Mouse (Mus musculus) liver, embryonic 14.5 days (tissue): ENCODE data around the gene Sept1. TPM values are rescaled to one million over a fixed set of nuclear protein-coding genes. Genes with fewer than 3 reads are reported as not detected.

Experiments used
- ATAC-seq: fragments of 200-750 bp; cut with Nextera tagmentation; 2 replicates; pipeline ENCODE4 v1.8.0; 2017; ENCODE audit warnings: moderate number of reproducible peaks, mild to moderate bottlenecking, moderate library complexity; ENCODE audit not compliant: insufficient read depth
- DNase-seq, 3 experiments: peaks; one replicate each; pipeline ENCODE4 v3.0.0-alpha.2; 2012 to 2013; ENCODE audit warnings: low read depth in 3 of 3, low spot score in 3 of 3
- H3K27ac ChIP-seq: fragments of 300-500 bp; sonication (generic); 2 replicates; pipeline ENCODE4 v1.5.1; 2014; ENCODE audit warnings: moderate library complexity, mild to moderate bottlenecking, control low read depth, inconsistent platforms
- H3K27me3 ChIP-seq: fragments of 300-500 bp; sonication (generic); 2 replicates; pipeline ENCODE4 v1.6.1; 2014; ENCODE audit warnings: mild to moderate bottlenecking, low read length, moderate library complexity; ENCODE audit not compliant: control insufficient read depth, insufficient read depth
- H3K36me3 ChIP-seq: fragments of 300-500 bp; sonication (generic); replicated peaks from 2 replicates; pipeline ENCODE4 v1.6.1; 2014; ENCODE audit warnings: low read depth; ENCODE audit not compliant: control insufficient read depth, insufficient read depth
- H3K4me1 ChIP-seq, 2 experiments: fragments of 200-500 bp in 1 of 2; fragments of 300-500 bp in 1 of 2; sonication (generic) in 1 of 2; replicated peaks; 2 replicates each; pipeline ENCODE4 v1.6.1; 2012 to 2014; ENCODE audit warnings: antibody characterized with exemption in 1 of 2, inconsistent platforms in 1 of 2, low read length in 1 of 2; ENCODE audit not compliant: control insufficient read depth in 2 of 2, insufficient read depth in 2 of 2
- H3K4me2 ChIP-seq: fragments of 300-500 bp; sonication (generic); 2 replicates; pipeline ENCODE4 v1.6.1; 2014; ENCODE audit warnings: low read depth, mild to moderate bottlenecking, control low read depth, moderate library complexity
- H3K4me3 ChIP-seq, 2 experiments: fragments of 200-500 bp in 1 of 2; fragments of 300-500 bp in 1 of 2; sonication (generic) in 1 of 2; 2 replicates each; pipeline ENCODE4 v1.5.1; 2012 to 2014; ENCODE audit warnings: low read depth in 2 of 2, low read length in 2 of 2, mild to moderate bottlenecking in 2 of 2, control low read depth in 1 of 2, inconsistent platforms in 1 of 2, moderate library complexity in 1 of 2; ENCODE audit not compliant: insufficient read depth in 1 of 2
- H3K9ac ChIP-seq: fragments of 300-500 bp; sonication (generic); replicated peaks from 2 replicates; pipeline ENCODE4 v1.6.1; 2014; ENCODE audit warnings: mild to moderate bottlenecking, control low read depth, moderate library complexity
- H3K9me3 ChIP-seq: fragments of 300-500 bp; sonication (generic); 2 replicates; pipeline ENCODE4 v1.6.1; 2016; ENCODE audit warnings: low read length, mixed read lengths; ENCODE audit not compliant: control insufficient read depth
- CTCF ChIP-seq: IDR thresholded peaks from 2 replicates; pipeline ENCODE4 v1.5.1; 2016; ENCODE audit warnings: antibody characterized with exemption, low read depth, control low read depth
- EP300 ChIP-seq: IDR thresholded peaks from 2 replicates; pipeline ENCODE4 v1.6.1; 2016; ENCODE audit warnings: antibody characterized with exemption, low read depth
- WGBS: fragments of 180-500 bp; shearing (Covaris S2); extraction: QIAGEN DNeasy Blood & Tissue Kit; methylation state at CpG from one replicate; pipeline ENCODE4 v1.1.7; 2014; ENCODE audit not compliant: insufficient replicate concordance; 5-methylcytosine and 5-hydroxymethylcytosine counted together
- polyA plus RNA-seq, 2 experiments: library from polyadenylated mRNA; depleted of rRNA in 1 of 2; stranded (reverse) in 1 of 2; unstranded in 1 of 2; fragments of >200 nt; fragmentation: Nextera tagmentation in 1 of 2; extraction: Ambion mirVana in 1 of 2; gene quantifications; 2 replicates each; pipeline versions ENCODE4 v1.2.1 to v1.2.3; 2012 to 2014

Gene Sept1
- polyA plus RNA-seq, 2 experiments: 7.0 to 16.1 TPM

GRCm38 (mm10) chr7:127176937-127177336 lies 56.0 kb downstream of the Sept1 start:
- H3K27me3 ChIP-seq: no peaks in the 10 kb centered on the region
- TF ChIP-seq CTCF: no peak
- TF ChIP-seq EP300: no peak
- H3K9me3 ChIP-seq: no peaks in the 10 kb centered on the region
- no peak overlapping the region for H3K4me2 ChIP-seq
- no peak for DNase-seq
- H3K4me1 ChIP-seq: peaks cover 4 to 14% of the 10 kb centered on the region in 2 experiments
- no peak for ATAC-seq
- no peak overlapping the region for H3K4me3 ChIP-seq
- no peak overlapping the region for H3K27ac ChIP-seq
- no peaks in the 10 kb centered on the region for H3K36me3 ChIP-seq
- 57% methylated on average over 4 of the region's 4 CpGs for WGBS
- H3K9ac ChIP-seq: no peak overlapping the region

- Histone ChIP-seq H3K9ac (no peak overlapping the region), H3K4me3 (no peak overlapping the region), H3K4me1 (peaks cover 0 to 3% of the 10 kb centered on the region in 2 experiments; a peak in 2 of 4 replicates), H3K36me3 (no peaks in the 10 kb centered on the region), H3K4me2 (no peak overlapping the region), H3K27me3 (no peaks in the 10 kb centered on the region), H3K27ac (no peak overlapping the region), H3K9me3 (no peaks in the 10 kb centered on the region)
- no peak for ATAC-seq
- no peak for TF ChIP-seq EP300
- no peak for TF ChIP-seq CTCF
- no peak for DNase-seq
- 65% methylated on average over 5 of the region's 5 CpGs for whole genome bisulfite sequencing
Measured at GRCm38 (mm10) chr7:127166501-127166900, 66.4 kb downstream of the Sept1 start.

- no peak for DNase-seq
- WGBS: 58% methylated on average over 12 of the region's 12 CpGs
- H3K36me3 ChIP-seq: no peaks in the 10 kb centered on the region
Measured at GRCm38 (mm10) chr7:127165607-127166493, 67.1 kb downstream of the Sept1 start.

More at GRCm38 (mm10) chr7:127165607-127166493, 67.1 kb downstream of the Sept1 start:
- ATAC-seq: no peak
- no peak overlapping the region for H3K9ac ChIP-seq
- peaks cover 0 to 3% of the 10 kb centered on the region in 2 experiments; a peak in 2 of 4 replicates for H3K4me1 ChIP-seq
- TF ChIP-seq EP300: no peak
- no peak for TF ChIP-seq CTCF
- no peaks in the 10 kb centered on the region for H3K27me3 ChIP-seq
- no peaks in the 10 kb centered on the region for H3K9me3 ChIP-seq
- H3K4me3 ChIP-seq: no peak overlapping the region
- no peak overlapping the region for H3K27ac ChIP-seq
- no peak overlapping the region for H3K4me2 ChIP-seq

Other genes starting within 250 kb of the Sept1 start
- gene Mvp, start 218.5 kb downstream of the Sept1 start, polyA plus RNA-seq (2012; rRNA removed): 3.8 and 4.5 TPM in 2 replicates
- 5.5 and 5.6 TPM in 2 replicates for gene Mvp, start 218.5 kb downstream of the Sept1 start, polyA plus RNA-seq (2014; fragmentation: Nextera tagmentation; extraction: Ambion mirVana)
- 0.10 and 0.30 TPM in 2 replicates for gene Pagr1b, start 216.6 kb downstream of the Sept1 start, polyA plus RNA-seq (2012; rRNA removed)
- not detected in 2 replicates for gene Pagr1b, start 216.6 kb downstream of the Sept1 start, polyA plus RNA-seq (2014; fragmentation: Nextera tagmentation; extraction: Ambion mirVana)
- 8.0 and 15.2 TPM in 2 replicates for gene Pagr1a, start 215.8 kb downstream of the Sept1 start, polyA plus RNA-seq (2012; rRNA removed)
- 27.3 and 32.2 TPM in 2 replicates for gene Pagr1a, start 215.8 kb downstream of the Sept1 start, polyA plus RNA-seq (2014; fragmentation: Nextera tagmentation; extraction: Ambion mirVana)
- 7.5 and 15.7 TPM in 2 replicates for gene Gm42742, start 212.0 kb downstream of the Sept1 start, polyA plus RNA-seq (2012; rRNA removed)
- gene Gm42742, start 212.0 kb downstream of the Sept1 start, polyA plus RNA-seq (2014; fragmentation: Nextera tagmentation; extraction: Ambion mirVana): 1.2 and 8.3 TPM in 2 replicates
- 0.08 and 0.55 TPM in 2 replicates for gene Prrt2, start 211.9 kb downstream of the Sept1 start, polyA plus RNA-seq (2012; rRNA removed)
- gene Prrt2, start 211.9 kb downstream of the Sept1 start, polyA plus RNA-seq (2014; fragmentation: Nextera tagmentation; extraction: Ambion mirVana): 0.40 and 0.41 TPM in 2 replicates
- gene Maz, start 206.1 kb downstream of the Sept1 start, polyA plus RNA-seq (2012; rRNA removed): 91.4 and 97.5 TPM in 2 replicates
- gene Maz, start 206.1 kb downstream of the Sept1 start, polyA plus RNA-seq (2014; fragmentation: Nextera tagmentation; extraction: Ambion mirVana): 27.3 and 37.4 TPM in 2 replicates
- gene Kif22, start 190.7 kb downstream of the Sept1 start, polyA plus RNA-seq (2012; rRNA removed): 43.8 and 60.1 TPM in 2 replicates
- gene Kif22, start 190.7 kb downstream of the Sept1 start, polyA plus RNA-seq (2014; fragmentation: Nextera tagmentation; extraction: Ambion mirVana): 101 and 112 TPM in 2 replicates
- 0.08 and 0.11 TPM in 2 replicates for gene Zg16, start 145.8 kb downstream of the Sept1 start, polyA plus RNA-seq (2012; rRNA removed)
- not detected in 2 replicates for gene Zg16, start 145.8 kb downstream of the Sept1 start, polyA plus RNA-seq (2014; fragmentation: Nextera tagmentation; extraction: Ambion mirVana)
- gene AI467606, start 141.8 kb downstream of the Sept1 start, polyA plus RNA-seq (2012; rRNA removed): 5.3 and 6.4 TPM in 2 replicates
- 7.6 and 8.5 TPM in 2 replicates for gene AI467606, start 141.8 kb downstream of the Sept1 start, polyA plus RNA-seq (2014; fragmentation: Nextera tagmentation; extraction: Ambion mirVana)
- gene Qprt, start 110.9 kb downstream of the Sept1 start, polyA plus RNA-seq (2012; rRNA removed): 35.6 and 35.9 TPM in 2 replicates
- gene Qprt, start 110.9 kb downstream of the Sept1 start, polyA plus RNA-seq (2014; fragmentation: Nextera tagmentation; extraction: Ambion mirVana): 48.6 and 49.2 TPM in 2 replicates
- 8.0 and 10.8 TPM in 2 replicates for gene Spn, start 95.3 kb downstream of the Sept1 start, polyA plus RNA-seq (2012; rRNA removed)
- 7.9 and 8.0 TPM in 2 replicates for gene Spn, start 95.3 kb downstream of the Sept1 start, polyA plus RNA-seq (2014; fragmentation: Nextera tagmentation; extraction: Ambion mirVana)
- gene Cd2bp2, start 37.1 kb downstream of the Sept1 start, polyA plus RNA-seq (2012; rRNA removed): 17.6 and 27.6 TPM in 2 replicates
- 17.4 and 18.4 TPM in 2 replicates for gene Cd2bp2, start 37.1 kb downstream of the Sept1 start, polyA plus RNA-seq (2014; fragmentation: Nextera tagmentation; extraction: Ambion mirVana)
- gene Tbc1d10b, start 24.7 kb downstream of the Sept1 start, polyA plus RNA-seq (2012; rRNA removed): 12.8 and 15.5 TPM in 2 replicates
- gene Tbc1d10b, start 24.7 kb downstream of the Sept1 start, polyA plus RNA-seq (2014; fragmentation: Nextera tagmentation; extraction: Ambion mirVana): 10.9 and 13.2 TPM in 2 replicates
- 10.6 and 15.6 TPM in 2 replicates for gene Mylpf, start 24.2 kb downstream of the Sept1 start, polyA plus RNA-seq (2012; rRNA removed)
- 31.0 and 31.1 TPM in 2 replicates for gene Mylpf, start 24.2 kb downstream of the Sept1 start, polyA plus RNA-seq (2014; fragmentation: Nextera tagmentation; extraction: Ambion mirVana)
- gene Zfp553, start 69 bp downstream of the Sept1 start, polyA plus RNA-seq (2012; rRNA removed): 3.3 and 3.4 TPM in 2 replicates
- gene Zfp553, start 69 bp downstream of the Sept1 start, polyA plus RNA-seq (2014; fragmentation: Nextera tagmentation; extraction: Ambion mirVana): 2.4 and 2.8 TPM in 2 replicates
- 19.6 and 21.6 TPM in 2 replicates for gene Zfp771, start 11.1 kb upstream of the Sept1 start, polyA plus RNA-seq (2012; rRNA removed)
- 11.0 TPM in 2 replicates for gene Zfp771, start 11.1 kb upstream of the Sept1 start, polyA plus RNA-seq (2014; fragmentation: Nextera tagmentation; extraction: Ambion mirVana)
- gene Dctpp1, start 27.6 kb upstream of the Sept1 start, polyA plus RNA-seq (2012; rRNA removed): 62.2 and 82.9 TPM in 2 replicates
- 104 and 117 TPM in 2 replicates for gene Dctpp1, start 27.6 kb upstream of the Sept1 start, polyA plus RNA-seq (2014; fragmentation: Nextera tagmentation; extraction: Ambion mirVana)
- 35.0 and 44.9 TPM in 2 replicates for gene Sephs2, start 40.9 kb upstream of the Sept1 start, polyA plus RNA-seq (2012; rRNA removed)
- 143 and 155 TPM in 2 replicates for gene Sephs2, start 40.9 kb upstream of the Sept1 start, polyA plus RNA-seq (2014; fragmentation: Nextera tagmentation; extraction: Ambion mirVana)
- gene Itgal, start 63.1 kb upstream of the Sept1 start, polyA plus RNA-seq (2012; rRNA removed): 6.4 and 6.7 TPM in 2 replicates
- 4.0 and 4.8 TPM in 2 replicates for gene Itgal, start 63.1 kb upstream of the Sept1 start, polyA plus RNA-seq (2014; fragmentation: Nextera tagmentation; extraction: Ambion mirVana)
- 4.4 and 5.0 TPM in 2 replicates for gene Zfp768, start 112.5 kb upstream of the Sept1 start, polyA plus RNA-seq (2012; rRNA removed)
- 0.52 and 0.75 TPM in 2 replicates for gene Zfp768, start 112.5 kb upstream of the Sept1 start, polyA plus RNA-seq (2014; fragmentation: Nextera tagmentation; extraction: Ambion mirVana)
- 1.2 and 1.9 TPM in 2 replicates for gene Zfp747, start 142.9 kb upstream of the Sept1 start, polyA plus RNA-seq (2012; rRNA removed)
- gene Zfp747, start 142.9 kb upstream of the Sept1 start, polyA plus RNA-seq (2014; fragmentation: Nextera tagmentation; extraction: Ambion mirVana): 1.2 and 1.8 TPM in 2 replicates
- 0.69 and 0.71 TPM in 2 replicates for gene 9130019O22Rik, start 154.0 kb upstream of the Sept1 start, polyA plus RNA-seq (2012; rRNA removed)
- 1.0 and 1.2 TPM in 2 replicates for gene 9130019O22Rik, start 154.0 kb upstream of the Sept1 start, polyA plus RNA-seq (2014; fragmentation: Nextera tagmentation; extraction: Ambion mirVana)
- 1.2 and 1.3 TPM in 2 replicates for gene E430018J23Rik, start 160.5 kb upstream of the Sept1 start, polyA plus RNA-seq (2012; rRNA removed)
- 1.0 and 1.3 TPM in 2 replicates for gene E430018J23Rik, start 160.5 kb upstream of the Sept1 start, polyA plus RNA-seq (2014; fragmentation: Nextera tagmentation; extraction: Ambion mirVana)
- 0.94 and 1.3 TPM in 2 replicates for gene Zfp764, start 173.7 kb upstream of the Sept1 start, polyA plus RNA-seq (2012; rRNA removed)
- 1.1 and 1.5 TPM in 2 replicates for gene Zfp764, start 173.7 kb upstream of the Sept1 start, polyA plus RNA-seq (2014; fragmentation: Nextera tagmentation; extraction: Ambion mirVana)
- gene Zfp688, start 188.9 kb upstream of the Sept1 start, polyA plus RNA-seq (2012; rRNA removed): 5.6 and 6.5 TPM in 2 replicates
- gene Zfp688, start 188.9 kb upstream of the Sept1 start, polyA plus RNA-seq (2014; fragmentation: Nextera tagmentation; extraction: Ambion mirVana): 8.8 and 8.9 TPM in 2 replicates
- gene Zfp689, start 216.0 kb upstream of the Sept1 start, polyA plus RNA-seq (2012; rRNA removed): 1.8 and 2.1 TPM in 2 replicates
- gene Zfp689, start 216.0 kb upstream of the Sept1 start, polyA plus RNA-seq (2014; fragmentation: Nextera tagmentation; extraction: Ambion mirVana): 1.3 and 1.4 TPM in 2 replicates
- 21.2 and 22.9 TPM in 2 replicates for gene Prr14, start 226.5 kb upstream of the Sept1 start, polyA plus RNA-seq (2012; rRNA removed)
- 20.3 and 23.2 TPM in 2 replicates for gene Prr14, start 226.5 kb upstream of the Sept1 start, polyA plus RNA-seq (2014; fragmentation: Nextera tagmentation; extraction: Ambion mirVana)
- 7.3 and 9.8 TPM in 2 replicates for gene Fbrs, start 246.1 kb upstream of the Sept1 start, polyA plus RNA-seq (2012; rRNA removed)
- gene Fbrs, start 246.1 kb upstream of the Sept1 start, polyA plus RNA-seq (2014; fragmentation: Nextera tagmentation; extraction: Ambion mirVana): 4.2 and 4.7 TPM in 2 replicates